Mouse (Mus musculus) neural tube, embryonic 11.5 days (tissue): ENCODE measurements around the gene Sgms1. TPM values are rescaled to one million over a fixed set of nuclear protein-coding genes. Genes with fewer than 3 reads are reported as not detected.

Experiments
- ATAC-seq: fragments of 200-750 bp; cut with Nextera tagmentation; 2 replicates; pipeline ENCODE4 v1.8.0; 2017; ENCODE audit warnings: moderate number of reproducible peaks, mild to moderate bottlenecking, moderate TSS enrichment, moderate library complexity; ENCODE audit not compliant: insufficient read depth, low FRiP score, low TSS enrichment
- DNase-seq: peaks from one replicate; pipeline ENCODE4 v3.0.0-alpha.2; 2015; ENCODE audit warnings: low spot score
- H3K27ac ChIP-seq: fragments of 300-500 bp; sonication (generic); 2 replicates; pipeline ENCODE4 v1.5.1; 2014; ENCODE audit warnings: low read depth, mild to moderate bottlenecking, low read length
- H3K27me3 ChIP-seq: fragments of 300-500 bp; sonication (generic); 2 replicates; pipeline ENCODE4 v1.6.1; 2014; ENCODE audit warnings: mild to moderate bottlenecking, low read length, mixed read lengths; ENCODE audit not compliant: control insufficient read depth, insufficient read depth
- H3K36me3 ChIP-seq: fragments of 300-500 bp; sonication (generic); 2 replicates; pipeline ENCODE4 v1.6.1; 2014; ENCODE audit warnings: mild to moderate bottlenecking, low read length, moderate library complexity, mixed read lengths; ENCODE audit not compliant: control insufficient read depth, insufficient read depth
- H3K4me1 ChIP-seq: fragments of 300-500 bp; sonication (generic); 2 replicates; pipeline ENCODE4 v1.6.1; 2014; ENCODE audit warnings: low read length, mixed read lengths; ENCODE audit not compliant: control insufficient read depth, insufficient read depth
- H3K4me2 ChIP-seq: fragments of 300-500 bp; sonication (generic); 2 replicates; pipeline ENCODE4 v1.6.1; 2014; ENCODE audit warnings: low read depth, mild to moderate bottlenecking, moderate library complexity
- H3K4me3 ChIP-seq: fragments of 300-500 bp; sonication (generic); 2 replicates; pipeline ENCODE4 v1.5.1; 2014; ENCODE audit warnings: low read depth, low read length
- H3K9ac ChIP-seq: fragments of 300-500 bp; sonication (generic); 2 replicates; pipeline ENCODE4 v1.6.1; 2014; ENCODE audit warnings: mild to moderate bottlenecking, low read length
- H3K9me3 ChIP-seq: fragments of 300-500 bp; sonication (generic); 2 replicates; pipeline ENCODE4 v1.6.1; 2016; ENCODE audit warnings: low read length; ENCODE audit not compliant: control insufficient read depth
- WGBS: fragments of 180-500 bp; shearing (Covaris S2); extraction: QIAGEN DNeasy Blood & Tissue Kit; methylation state at CpG from one replicate; pipeline ENCODE4 v1.1.7; 2014; 5-methylcytosine and 5-hydroxymethylcytosine counted together
- polyA plus RNA-seq: library from polyadenylated mRNA; unstranded; fragments of >200 nt; fragmentation: Nextera tagmentation; extraction: Ambion mirVana; gene quantifications from 2 replicates; pipeline ENCODE4 v1.2.1, GENCODE M21; 2014

Gene Sgms1
- polyA plus RNA-seq, 1 experiment from 2014 or later = 11.0 TPM

DNA sequence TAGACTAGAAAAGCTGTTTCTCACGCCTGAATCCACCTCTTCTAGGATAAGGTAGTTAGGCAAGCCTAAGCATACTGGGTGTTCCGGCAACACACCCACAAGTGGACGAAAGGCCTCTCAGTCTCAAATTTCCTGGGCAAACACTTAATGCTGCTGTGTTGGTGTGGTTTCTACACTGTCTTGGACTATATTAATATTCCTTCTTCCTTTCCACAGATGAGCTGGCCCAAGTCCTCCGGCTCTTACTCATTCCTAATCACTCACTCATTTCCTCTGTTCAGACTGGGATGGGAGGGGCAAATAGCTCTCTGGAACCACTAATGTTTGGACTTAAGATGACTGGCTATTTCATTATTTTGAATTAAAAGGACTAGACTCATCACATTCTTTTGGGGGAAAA, 84.6 kb downstream of the Sgms1 start:
- Histone ChIP-seq H3K36me3 (no peaks in the 10 kb centered on the region), H3K27ac (no peak overlapping the region), H3K4me3 (no peak overlapping the region), H3K4me2 (no peak overlapping the region), H3K27me3 (no peaks in the 10 kb centered on the region), H3K4me1 (no peaks in the 10 kb centered on the region), H3K9ac (no peak overlapping the region), H3K9me3 (no peaks in the 10 kb centered on the region)
- DNase-seq = no peak
- no peak for ATAC-seq
- 63% methylated on average over 4 of the region's 4 CpGs for WGBS

DNA sequence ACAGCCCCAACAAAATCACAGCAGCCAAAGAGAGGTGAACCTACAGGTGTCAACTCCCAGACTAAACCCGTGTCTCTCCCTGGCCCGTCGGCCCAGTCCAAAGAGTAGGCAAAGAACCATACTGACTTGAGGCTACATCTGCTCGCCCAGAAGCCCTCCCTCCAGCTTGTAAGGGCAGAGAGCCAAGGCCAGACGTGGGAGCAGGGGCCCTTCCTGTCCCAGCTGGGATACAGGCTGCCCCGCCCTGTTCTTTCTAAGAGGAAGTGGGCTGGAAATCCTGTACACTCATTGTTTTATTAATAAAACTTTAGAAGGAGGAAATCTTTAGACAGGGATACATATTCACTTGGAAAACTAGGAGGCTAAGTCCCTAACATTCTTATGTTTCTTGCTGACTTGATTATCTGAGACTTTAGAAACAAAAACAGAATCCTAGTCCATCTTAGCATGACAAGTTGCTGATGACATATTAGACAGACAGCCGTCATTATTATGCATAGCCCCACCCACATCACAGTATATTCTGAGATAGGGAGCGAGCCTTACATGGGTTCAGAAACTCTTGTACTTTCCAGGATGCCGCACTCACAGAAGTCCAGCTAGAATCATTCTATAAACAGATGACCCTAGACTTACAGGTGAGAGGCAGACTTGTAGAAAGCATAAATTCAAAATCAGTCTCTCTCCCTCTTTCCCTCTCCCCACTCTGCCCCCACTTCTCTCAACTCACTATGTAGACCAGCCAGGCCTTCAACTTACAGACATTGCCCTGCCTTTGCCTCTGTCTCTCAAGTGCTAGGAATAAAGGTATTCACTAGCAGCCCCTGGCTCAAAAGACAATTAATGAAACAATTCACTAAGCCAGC, 85.3 kb downstream of the Sgms1 start:
- H3K27me3 ChIP-seq = no peaks in the 10 kb centered on the region
- H3K36me3 ChIP-seq = no peaks in the 10 kb centered on the region
- DNase-seq (no peak), ATAC-seq (no peak)
- H3K27ac ChIP-seq = no peak overlapping the region
- no peaks in the 10 kb centered on the region for H3K4me1 ChIP-seq
- no peaks in the 10 kb centered on the region for H3K9me3 ChIP-seq
- 79% methylated on average over 9 of the region's 9 CpGs for WGBS
- no peak overlapping the region for H3K4me3 ChIP-seq
- no peak overlapping the region for H3K4me2 ChIP-seq
- H3K9ac ChIP-seq = no peak overlapping the region

DNA sequence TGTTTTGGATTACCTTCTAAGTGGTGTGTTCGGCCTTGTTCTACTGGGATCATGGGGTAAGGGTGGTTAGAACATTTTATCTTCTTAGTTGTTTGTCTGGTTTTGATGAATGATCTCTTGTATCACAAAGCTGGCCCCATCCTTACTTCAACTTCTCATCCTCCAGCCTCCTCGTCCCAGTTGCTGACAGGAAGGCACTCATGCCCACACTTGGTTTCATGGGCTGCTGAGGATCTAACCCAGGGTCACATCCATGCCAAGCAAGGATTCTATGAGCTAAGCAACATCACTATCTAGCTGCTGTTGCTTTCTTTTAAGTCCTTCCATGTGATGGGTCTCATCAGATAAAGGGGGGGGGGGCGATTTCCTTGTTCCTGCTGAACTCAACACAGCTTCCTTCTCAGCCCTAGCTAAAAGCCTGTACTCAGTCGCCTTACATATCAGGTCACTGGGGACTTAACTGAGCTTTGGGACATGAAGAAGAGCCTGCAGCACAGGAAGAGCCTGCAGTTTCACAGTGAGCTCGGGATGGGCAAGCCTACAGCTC, 86.6 kb downstream of the Sgms1 start:
- 87% methylated on average over 5 of the region's 5 CpGs for WGBS
- Histone ChIP-seq H3K36me3 (no peaks in the 10 kb centered on the region), H3K9me3 (no peaks in the 10 kb centered on the region), H3K4me1 (no peaks in the 10 kb centered on the region), H3K4me2 (no peak overlapping the region), H3K4me3 (no peak overlapping the region), H3K9ac (no peak overlapping the region), H3K27ac (no peak overlapping the region), H3K27me3 (no peaks in the 10 kb centered on the region)
- DNase-seq (no peak), ATAC-seq (no peak)

DNA sequence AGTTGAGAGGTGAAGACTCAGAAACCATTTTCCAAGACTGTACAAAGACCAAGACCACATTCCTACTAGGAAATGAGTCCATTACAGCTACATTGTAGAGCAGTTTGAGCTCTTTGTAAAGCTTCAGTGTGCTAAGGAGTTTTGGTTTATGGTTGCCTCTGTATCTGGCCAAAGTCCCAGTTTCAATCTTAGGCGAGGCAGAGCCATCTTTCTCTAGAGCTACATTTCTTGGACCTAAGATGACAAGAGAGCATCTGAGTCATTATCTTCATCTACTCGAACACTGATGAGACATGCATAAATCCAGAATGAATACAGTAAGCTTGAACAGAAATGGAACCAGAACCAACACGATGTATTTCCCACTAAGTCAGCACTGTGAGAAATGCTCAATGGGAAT, 87.9 kb downstream of the Sgms1 start:
- no peak for DNase-seq
- no peak overlapping the region for H3K27ac ChIP-seq
- H3K9me3 ChIP-seq = no peaks in the 10 kb centered on the region
- H3K36me3 ChIP-seq = no peaks in the 10 kb centered on the region
- no peak overlapping the region for H3K4me2 ChIP-seq
- H3K9ac ChIP-seq = no peak overlapping the region
- WGBS = 90% methylated on average over 3 of the region's 3 CpGs
- ATAC-seq = no peak
- H3K4me3 ChIP-seq = no peak overlapping the region
- H3K27me3 ChIP-seq = no peaks in the 10 kb centered on the region
- no peaks in the 10 kb centered on the region for H3K4me1 ChIP-seq

DNA sequence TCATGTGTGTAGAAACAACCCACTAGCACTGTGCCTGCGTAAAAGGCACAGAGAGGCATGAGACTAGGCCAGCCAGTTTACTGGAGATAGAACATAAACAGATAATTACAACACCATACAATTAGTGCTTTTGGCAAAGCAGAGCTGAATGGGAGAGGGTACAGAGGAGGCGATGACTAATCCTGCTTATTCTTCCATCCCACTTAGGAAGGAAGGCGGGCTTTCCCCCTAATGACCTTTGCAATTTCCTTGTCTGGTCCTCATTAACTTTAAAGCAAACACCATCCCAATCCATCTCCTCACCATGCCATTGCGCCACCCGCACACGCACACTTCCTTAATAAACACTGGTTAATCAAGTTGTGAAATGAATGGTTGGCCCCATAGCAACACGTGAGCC, 91.3 kb downstream of the Sgms1 start:
- DNase-seq (no peak), ATAC-seq (no peak)
- no peak overlapping the region for H3K4me2 ChIP-seq
- H3K9ac ChIP-seq = no peak overlapping the region
- H3K36me3 ChIP-seq = no peaks in the 10 kb centered on the region
- H3K4me1 ChIP-seq = no peaks in the 10 kb centered on the region
- H3K27me3 ChIP-seq = no peaks in the 10 kb centered on the region
- no peak overlapping the region for H3K27ac ChIP-seq
- H3K9me3 ChIP-seq = no peaks in the 10 kb centered on the region
- 83% methylated on average over 7 of the region's 7 CpGs for WGBS
- no peak overlapping the region for H3K4me3 ChIP-seq

DNA sequence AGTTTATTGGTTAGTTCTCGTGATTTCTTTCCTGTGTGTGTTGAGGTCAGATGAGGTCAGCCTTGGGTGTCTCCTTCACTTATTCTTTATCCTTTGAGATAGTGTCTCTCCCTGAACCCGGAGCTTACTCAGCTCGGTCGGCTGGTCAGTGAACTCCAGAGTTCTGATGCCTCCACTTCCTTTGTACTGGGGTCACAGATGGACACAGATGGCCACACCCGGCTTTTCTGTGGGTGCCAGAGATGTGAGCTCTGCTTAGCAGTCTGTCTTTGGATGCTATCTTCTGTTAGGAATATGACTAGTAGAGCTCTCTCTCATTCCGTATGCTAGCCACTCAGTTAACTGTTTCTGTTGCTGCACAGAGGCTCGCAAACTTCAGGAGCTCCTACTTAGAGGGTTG, 92.7 kb downstream of the Sgms1 start:
- DNase-seq (no peak), ATAC-seq (no peak)
- Histone ChIP-seq H3K27me3 (no peaks in the 10 kb centered on the region), H3K36me3 (no peaks in the 10 kb centered on the region), H3K27ac (no peak overlapping the region), H3K4me2 (no peak overlapping the region), H3K9me3 (no peaks in the 10 kb centered on the region), H3K4me1 (no peaks in the 10 kb centered on the region), H3K4me3 (no peak overlapping the region), H3K9ac (no peak overlapping the region)
- WGBS = 82% methylated on average over 7 of the region's 7 CpGs

DNA sequence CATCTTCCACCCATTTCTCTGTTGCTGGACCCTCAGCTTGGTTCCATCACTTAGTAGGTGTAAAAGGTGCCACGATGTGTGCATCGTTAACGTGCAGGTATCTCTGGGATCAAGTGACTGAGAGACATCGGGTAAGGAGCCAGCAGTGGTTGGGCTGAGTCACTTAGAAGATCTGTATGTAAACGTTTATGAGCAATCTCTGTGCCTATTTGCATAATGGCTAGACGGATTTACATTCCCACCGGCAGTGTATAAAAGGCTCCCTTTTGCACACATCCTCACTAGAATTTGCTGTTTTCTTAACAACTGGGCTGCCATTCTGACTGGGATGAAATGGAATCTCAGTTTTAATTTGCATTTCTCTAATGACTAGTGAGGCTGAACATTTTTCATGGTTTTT, 93.9 kb downstream of the Sgms1 start:
- no peaks in the 10 kb centered on the region for H3K9me3 ChIP-seq
- WGBS = 83% methylated on average over 7 of the region's 7 CpGs
- no peak overlapping the region for H3K4me3 ChIP-seq
- H3K4me2 ChIP-seq = no peak overlapping the region
- no peaks in the 10 kb centered on the region for H3K36me3 ChIP-seq
- H3K27ac ChIP-seq = no peak overlapping the region
- no peaks in the 10 kb centered on the region for H3K4me1 ChIP-seq
- no peaks in the 10 kb centered on the region for H3K27me3 ChIP-seq
- H3K9ac ChIP-seq = no peak overlapping the region
- DNase-seq = no peak
- no peak for ATAC-seq

DNA sequence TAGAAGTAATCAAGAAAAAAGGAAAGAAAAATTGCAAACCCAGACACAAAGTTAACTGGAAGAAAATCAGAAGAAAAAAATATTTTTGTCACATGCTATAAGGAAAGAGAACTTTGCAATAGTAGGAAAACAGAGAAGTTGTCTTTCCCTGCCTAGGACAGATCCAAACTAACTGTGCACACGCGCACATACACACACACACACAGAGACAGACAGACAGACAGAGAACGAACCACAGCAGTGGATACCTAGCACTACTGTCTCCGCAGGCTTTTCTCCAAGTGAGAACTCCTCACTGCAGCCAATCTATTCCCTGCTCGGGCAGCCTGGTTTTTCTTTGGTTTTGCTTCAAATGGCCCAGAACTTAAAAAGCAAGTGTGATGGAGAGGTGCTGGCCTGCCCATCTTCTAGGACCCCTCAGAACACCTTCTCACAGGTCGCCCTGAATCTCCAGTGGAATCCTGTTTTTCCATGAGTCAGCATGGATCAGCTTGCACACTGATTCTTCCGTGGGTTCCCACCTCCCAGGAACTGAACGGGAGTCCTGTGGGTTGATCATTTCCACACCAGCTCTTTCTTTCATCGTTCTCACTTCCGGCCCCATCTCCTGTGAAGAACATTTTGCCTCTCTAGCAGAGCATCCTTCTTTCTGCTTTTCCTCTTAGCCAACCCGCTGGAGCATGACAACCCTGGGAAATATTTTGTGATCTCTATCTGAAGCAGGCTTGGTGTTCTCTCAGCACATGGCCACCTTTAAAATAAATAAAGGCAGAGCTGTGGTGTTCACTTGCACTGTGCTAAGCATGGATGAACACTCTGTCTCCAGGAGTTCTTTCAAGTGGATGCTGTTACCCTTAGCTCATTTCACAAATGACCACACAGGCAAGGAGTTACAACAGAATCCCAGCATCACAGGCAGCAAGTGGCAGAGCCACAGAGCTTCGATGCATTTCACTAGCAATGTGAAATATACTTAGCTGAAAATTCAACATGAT, 96.4 kb downstream of the Sgms1 start:
- Histone ChIP-seq H3K4me1 (no peaks in the 10 kb centered on the region), H3K4me2 (no peak overlapping the region), H3K9me3 (no peaks in the 10 kb centered on the region), H3K27me3 (no peaks in the 10 kb centered on the region), H3K4me3 (no peak overlapping the region), H3K27ac (no peak overlapping the region), H3K36me3 (no peaks in the 10 kb centered on the region), H3K9ac (no peak overlapping the region)
- ATAC-seq (no peak), DNase-seq (no peak)
- WGBS = 88% methylated on average over 12 of the region's 12 CpGs
